Comparison of ENCODE assay signal across 18 mouse cellular contexts in the genomic region with DNA sequence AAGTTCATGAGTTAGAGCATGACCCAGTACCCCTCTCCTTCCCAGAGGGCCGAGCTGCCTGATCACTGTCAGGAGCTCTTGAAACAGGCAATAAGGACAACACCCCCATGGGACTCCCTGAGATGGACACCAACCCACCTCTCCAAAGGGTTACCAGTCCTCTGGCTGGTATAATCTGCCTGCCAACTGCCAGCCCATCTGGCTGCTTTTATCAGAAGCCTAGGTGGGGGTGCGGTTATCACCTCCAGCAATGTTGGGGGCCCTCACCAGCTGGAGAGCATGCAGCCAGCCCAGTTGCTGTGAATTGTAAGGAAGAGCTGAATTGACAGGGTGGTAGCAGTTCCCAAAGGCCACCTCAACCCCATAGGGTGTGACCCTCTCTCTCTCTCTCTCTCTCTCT. TPM values are rescaled to one million over a fixed set of nuclear protein-coding genes. Genes with fewer than 3 reads are reported as not detected.
A peak's percentile ranks its signal among the peaks of the same experiment; 100 is the strongest.
DNase-seq lines count a peak whose midpoint lies in the region; ATAC-seq and TF ChIP-seq lines count a peak whose summit lies in the region.
"Had no signal": no experiment of that assay in that cellular context is flagged by ENCODE, and none has a peak within 500 bp of the region (broad histone marks: within the 10 kb centered on the region; RNA-seq: fewer than 3 reads in every experiment).

No protein-coding gene starts in this region.

- H3K27me3 ChIP-seq in heart, embryonic 11.5 days (ENCODE audit: control insufficient read depth, insufficient read depth, low read length), result no peaks in the 10 kb centered on the region
- no peaks in the 10 kb centered on the region for H3K27me3 ChIP-seq in G1E (ENCODE audit: insufficient read depth, low read length)
- H3K27me3 ChIP-seq in erythroblast, embryonic 14.5 days (ENCODE audit: control insufficient read depth), result no peaks in the 10 kb centered on the region
- no peaks in the 10 kb centered on the region for H3K27me3 ChIP-seq in liver, postnatal 0 days (ENCODE audit: insufficient read depth, low read length)
- H3K27me3 ChIP-seq: lung, embryonic 15.5 days; Patski had no signal

- H3K4me3 ChIP-seq in heart, embryonic 11.5 days (ENCODE audit: low read depth, low read length), result no peak overlapping the region
- H3K4me3 ChIP-seq in G1E (ENCODE audit: low read depth, low read length), result peak overlapping the region; percentile 51; the same call in 1 of the 2 replicates
- peak overlapping the region; percentile 96 for H3K4me3 ChIP-seq in erythroblast, embryonic 14.5 days (replicated peaks)
- peak overlapping the region; percentile 46 for H3K4me3 ChIP-seq in liver, postnatal 0 days (ENCODE audit: low read depth, low read length)
- H3K4me3 ChIP-seq: lung, embryonic 15.5 days had no signal

- no peak for DNase-seq in heart, postnatal 36 days
- DNase-seq in G1E (ENCODE audit: low spot score), result no peak
- DNase-seq in liver, postnatal 0 days, result peak; percentile 68
- DNase-seq in adrenal gland, adult 18-20 months (ENCODE audit: low spot score in 2 of 2), result no peak
- DNase-seq in urinary bladder, adult 18-20 months (ENCODE audit: low spot score in 2 of 2), result no peak
- no peak for DNase-seq in thymus, postnatal 10 days (ENCODE audit: low spot score in 2 of 2)
- DNase-seq: adrenal gland, adult 2 months; B cell, adult 2 months; heart, adult 18-20 months; kidney, postnatal 4 days; thymus, adult 18-20 months had no signal

- H3K4me2 ChIP-seq in heart, embryonic 11.5 days, result peak overlapping the region; percentile 3; the same call in 1 of the 2 replicates
- H3K4me2 ChIP-seq in liver, postnatal 0 days (ENCODE audit: low read depth, low read length), result peak overlapping the region; percentile 99
- H3K4me2 ChIP-seq: lung, embryonic 15.5 days; midbrain, embryonic 11.5 days had no signal

- peak; percentile 92 for TF ChIP-seq EP300 in liver, postnatal 0 days (IDR thresholded peaks at IDR 0.05; ENCODE audit: low read depth)

- 0 out of 2 replicates have a peak, but pooled peaks cover 5% of the 10 kb centered on the region for H3K36me3 ChIP-seq in heart, embryonic 11.5 days (ENCODE audit: control insufficient read depth, insufficient read depth, low read length)
- H3K36me3 ChIP-seq in G1E (replicated peaks), result peaks cover 65% of the 10 kb centered on the region
- H3K36me3 ChIP-seq in erythroblast, embryonic 14.5 days (ENCODE audit: control insufficient read depth), result peaks cover 81% of the 10 kb centered on the region
- H3K36me3 ChIP-seq in liver, postnatal 0 days (replicated peaks; ENCODE audit: insufficient read depth, low read length), result peaks cover 6% of the 10 kb centered on the region; the same call in 1 of the 2 replicates

- no peaks in the 10 kb centered on the region for H3K9me3 ChIP-seq in heart, embryonic 11.5 days (replicated peaks; ENCODE audit: control insufficient read depth, low read length)
- no peaks in the 10 kb centered on the region for H3K9me3 ChIP-seq in G1E (replicated peaks)
- H3K9me3 ChIP-seq in erythroblast, embryonic 14.5 days (ENCODE audit: control insufficient read depth, low read length), result no peaks in the 10 kb centered on the region
- no peaks in the 10 kb centered on the region for H3K9me3 ChIP-seq in liver, postnatal 0 days (ENCODE audit: low read length)
- H3K9me3 ChIP-seq: lung, embryonic 15.5 days had no signal

- WGBS in heart, embryonic 11.5 days (ENCODE audit: insufficient replicate concordance), result 69% methylated on average over 2 of the region's 2 CpGs
- 56% methylated on average over 2 of the region's 2 CpGs for WGBS in liver, postnatal 0 days (ENCODE audit: insufficient replicate concordance)

- peaks cover 53% of the 10 kb centered on the region for H3K4me1 ChIP-seq in heart, embryonic 11.5 days (ENCODE audit: control insufficient read depth, insufficient read depth, low read length)
- peaks cover 92% of the 10 kb centered on the region for H3K4me1 ChIP-seq in G1E (ENCODE audit: insufficient read depth, low read depth, low read length)
- H3K4me1 ChIP-seq in erythroblast, embryonic 14.5 days (ENCODE audit: control insufficient read depth), result peaks cover 96% of the 10 kb centered on the region
- H3K4me1 ChIP-seq in liver, postnatal 0 days (ENCODE audit: insufficient read depth), result peaks cover 74% of the 10 kb centered on the region

- H3K27ac ChIP-seq in heart, embryonic 11.5 days (ENCODE audit: low read depth, low read length), result no peak overlapping the region
- H3K27ac ChIP-seq in liver, postnatal 0 days (ENCODE audit: low read depth), result peak overlapping the region; percentile 91

- intact Hi-C loops in heart, postnatal 36 days (cut with DNase I), result no loop called here

- no peak overlapping the region for H3K9ac ChIP-seq in heart, embryonic 11.5 days (ENCODE audit: low read depth, low read length)
- peak overlapping the region; percentile 55; the same call in 1 of the 2 replicates for H3K9ac ChIP-seq in liver, postnatal 0 days (replicated peaks)
- H3K9ac ChIP-seq: lung, embryonic 15.5 days had no signal

- no peak for TF ChIP-seq CTCF in G1E (IDR thresholded peaks at IDR 0.05; ENCODE audit: low read depth, low read length)
- TF ChIP-seq CTCF in liver, postnatal 0 days (IDR thresholded peaks at IDR 0.05; ENCODE audit: low read depth), result no peak

- no peak for ATAC-seq in heart, embryonic 11.5 days (replicated peaks; ENCODE audit: insufficient number of reproducible peaks, low FRiP score, low TSS enrichment)
- ATAC-seq in G1E (ENCODE audit: extremely low read depth, insufficient number of reproducible peaks, low FRiP score, poor library complexity, severe bottlenecking), result no peak
- ATAC-seq in liver, postnatal 0 days, result peak; percentile 11
- ATAC-seq: intestine, postnatal 0 days; Patski had no signal

RNA-seq across cellular contexts. Expression of gene Klf16, which starts 4.6 kb away (rescaled TPM):
- polyA plus RNA-seq in heart, embryonic 11.5 days (2014; fragmentation: Nextera tagmentation; extraction: Ambion mirVana), result 4.9 and 5.5 TPM in 2 replicates
- 1 to 10 TPM; 3.6 to 4.5 TPM for total RNA-seq in heart, postnatal 36 days (2021)
- total RNA-seq in G1E (2014; fragmentation: Nextera tagmentation) (10.8 and 14.0 TPM in 2 replicates), G1E (2017) (6.1 and 8.1 TPM in 2 replicates)
- polyA plus RNA-seq in G1E (2012), result 105 and 141 TPM in 2 replicates
- 19.9 and 21.2 TPM in 2 replicates for polyA plus RNA-seq in erythroblast, embryonic 14.5 days (2012)
- polyA plus RNA-seq in liver, postnatal 0 days (2015; fragmentation: Nextera tagmentation; extraction: Ambion mirVana), result 6.1 and 6.5 TPM in 2 replicates
- 10 to 100 TPM; 11.3 to 12.3 TPM for total RNA-seq in adrenal gland, adult 18-20 months (2021)

RNA-seq across cellular contexts. Expression of gene Rexo1, which starts 11.1 kb away (rescaled TPM):
- polyA plus RNA-seq in heart, embryonic 11.5 days (2014; fragmentation: Nextera tagmentation; extraction: Ambion mirVana), result 18.0 and 18.1 TPM in 2 replicates
- total RNA-seq in heart, postnatal 36 days (2021), result 10 to 100 TPM; 12.3 to 13.7 TPM
- 62.1 and 68.3 TPM in 2 replicates for total RNA-seq in G1E (2014; fragmentation: Nextera tagmentation)
- total RNA-seq in G1E (2017), result 10.9 and 14.3 TPM in 2 replicates
- 148 and 173 TPM in 2 replicates for polyA plus RNA-seq in G1E (2012)
- polyA plus RNA-seq in erythroblast, embryonic 14.5 days (2012), result 14.5 and 15.5 TPM in 2 replicates
- 7.4 and 8.1 TPM in 2 replicates for polyA plus RNA-seq in liver, postnatal 0 days (2015; fragmentation: Nextera tagmentation; extraction: Ambion mirVana)
- total RNA-seq in adrenal gland, adult 18-20 months (2021), result 10 to 100 TPM; 32.9 to 48.4 TPM

RNA-seq across cellular contexts. Expression of gene Abhd17a, which starts 17.7 kb away (rescaled TPM):
- polyA plus RNA-seq in heart, embryonic 11.5 days (2014; fragmentation: Nextera tagmentation; extraction: Ambion mirVana), result 94.3 and 100 TPM in 2 replicates
- 10 to 100 TPM; 48.3 to 51.2 TPM for total RNA-seq in heart, postnatal 36 days (2021)
- total RNA-seq in G1E (2014; fragmentation: Nextera tagmentation), result 12.4 and 14.6 TPM in 2 replicates
- total RNA-seq in G1E (2017), result 37.8 and 44.0 TPM in 2 replicates
- polyA plus RNA-seq in G1E (2012), result 574 and 928 TPM in 2 replicates
- polyA plus RNA-seq in erythroblast, embryonic 14.5 days (2012), result 103 and 117 TPM in 2 replicates
- 50.2 and 59.3 TPM in 2 replicates for polyA plus RNA-seq in liver, postnatal 0 days (2015; fragmentation: Nextera tagmentation; extraction: Ambion mirVana)
- total RNA-seq in adrenal gland, adult 18-20 months (2021), result 100 to 1,000 TPM in 1 of 2 experiments, 10 to 100 TPM in 1; 94.5 to 102 TPM

RNA-seq across cellular contexts. Expression of gene Scamp4, which starts 30.2 kb away (rescaled TPM):
- polyA plus RNA-seq in heart, embryonic 11.5 days (2014; fragmentation: Nextera tagmentation; extraction: Ambion mirVana), result 76.9 and 78.1 TPM in 2 replicates
- 10 to 100 TPM; 19.7 to 22.1 TPM for total RNA-seq in heart, postnatal 36 days (2021)
- total RNA-seq in G1E (2014; fragmentation: Nextera tagmentation) (37.5 and 39.4 TPM in 2 replicates), G1E (2017) (12.7 and 12.9 TPM in 2 replicates)
- 72.8 and 87.0 TPM in 2 replicates for polyA plus RNA-seq in G1E (2012)
- polyA plus RNA-seq in erythroblast, embryonic 14.5 days (2012), result 6.8 and 7.3 TPM in 2 replicates
- polyA plus RNA-seq in liver, postnatal 0 days (2015; fragmentation: Nextera tagmentation; extraction: Ambion mirVana), result 27.5 and 29.2 TPM in 2 replicates
- 10 to 100 TPM; 49.7 to 54.4 TPM for total RNA-seq in adrenal gland, adult 18-20 months (2021)

RNA-seq across cellular contexts. Expression of gene Adat3, which starts 30.2 kb away (rescaled TPM):
- polyA plus RNA-seq in heart, embryonic 11.5 days (2014; fragmentation: Nextera tagmentation; extraction: Ambion mirVana), result 6.2 and 6.6 TPM in 2 replicates
- total RNA-seq in heart, postnatal 36 days (2021), result 1 to 10 TPM in 1 of 2 experiments, under 1 TPM in 1; 0.49 to 1.4 TPM
- total RNA-seq in G1E (2014; fragmentation: Nextera tagmentation), result not detected in 2 replicates
- total RNA-seq in G1E (2017), result 1.2 and 1.6 TPM in 2 replicates
- polyA plus RNA-seq in G1E (2012), result 19.4 and 23.5 TPM in 2 replicates
- 4.1 and 6.2 TPM in 2 replicates for polyA plus RNA-seq in erythroblast, embryonic 14.5 days (2012)
- 2.1 and 2.6 TPM in 2 replicates for polyA plus RNA-seq in liver, postnatal 0 days (2015; fragmentation: Nextera tagmentation; extraction: Ambion mirVana)
- total RNA-seq in adrenal gland, adult 18-20 months (2021), result 1 to 10 TPM; 1.8 to 2.1 TPM
- total RNA-seq: hematopoietic stem cell, adult 5-6 weeks had no signal
